Mouse (Mus musculus) telencephalon, adult 2 months (tissue): ENCODE data around the gene Casp4.

Source experiments
- DNase-seq: peaks from one replicate; pipeline ENCODE4 v3.0.0-alpha.2; 2011; ENCODE audit warnings: low read depth, low spot score

Gene Casp4

GRCm38 (mm10) chr9:5308561-5308960 is at the start of gene Casp4:
Gene Casp4 (plus strand): TSS chr9:5308828.
- no peak for DNase-seq

- DNase-seq = no peak
Measured at GRCm38 (mm10) chr9:5263951-5264475, 44.6 kb upstream of the Casp4 start.

GRCm38 (mm10) chr9:5270274-5270673 is 38.4 kb upstream of the Casp4 start:
- DNase-seq = no peak

GRCm38 (mm10) chr9:5270884-5271283 is 37.7 kb upstream of the Casp4 start:
- DNase-seq = peak; percentile 1

GRCm38 (mm10) chr9:5271334-5271845 is 37.2 kb upstream of the Casp4 start:
- no peak for DNase-seq

- DNase-seq = no peak
Measured at GRCm38 (mm10) chr9:5286071-5286470, 22.6 kb upstream of the Casp4 start.

GRCm38 (mm10) chr9:5286597-5286996 is 22.0 kb upstream of the Casp4 start:
- no peak for DNase-seq

GRCm38 (mm10) chr9:5296354-5297237 is 12.0 kb upstream of the Casp4 start:
- no peak for DNase-seq

GRCm38 (mm10) chr9:5298329-5299131 is 10.1 kb upstream of the Casp4 start, which contains the start of gene Casp1:
Gene Casp1 (plus strand): TSS chr9:5298517.
- peak; percentile 6 for DNase-seq

- DNase-seq = no peak
Measured at GRCm38 (mm10) chr9:5299132-5299381, 9.6 kb upstream of the Casp4 start.

- no peak for DNase-seq
Measured at GRCm38 (mm10) chr9:5310112-5310511, 1.5 kb downstream of the Casp4 start.

- DNase-seq = no peak
Measured at GRCm38 (mm10) chr9:5311435-5311834, 2.8 kb downstream of the Casp4 start.

- no peak for DNase-seq
Measured at GRCm38 (mm10) chr9:5328204-5328603, 19.6 kb downstream of the Casp4 start.

GRCm38 (mm10) chr9:5332441-5332840 is 23.8 kb downstream of the Casp4 start:
- no peak for DNase-seq

GRCm38 (mm10) chr9:5333422-5333821 is 24.8 kb downstream of the Casp4 start:
- no peak for DNase-seq

GRCm38 (mm10) chr9:5343092-5343491 is 34.5 kb downstream of the Casp4 start:
- DNase-seq = no peak

GRCm38 (mm10) chr9:5344090-5344489 is 35.5 kb downstream of the Casp4 start:
- DNase-seq = no peak

GRCm38 (mm10) chr9:5345291-5345898 is 36.8 kb downstream of the Casp4 start, which contains the start of gene Casp12:
Gene Casp12 (plus strand): TSS chr9:5345430.
- no peak for DNase-seq

- no peak for DNase-seq
Measured at GRCm38 (mm10) chr9:5347381-5347780, 38.8 kb downstream of the Casp4 start.

GRCm38 (mm10) chr9:5353673-5354072 is 45.0 kb downstream of the Casp4 start:
- no peak for DNase-seq

GRCm38 (mm10) chr9:5356801-5357200 is 48.2 kb downstream of the Casp4 start:
- no peak for DNase-seq
